Mouse (Mus musculus) myocyte (in vitro differentiated cells): ENCODE measurements around the gene Srsf2. TPM values are rescaled to one million over a fixed set of nuclear protein-coding genes. Genes with fewer than 3 reads are reported as not detected.
A peak's percentile ranks its signal among the peaks of the same experiment; 100 is the strongest.

Source experiments
- H3K27me3 ChIP-seq: one replicate; pipeline ENCODE4 v1.6.1; 2011; ENCODE audit not compliant: control insufficient read depth, insufficient read depth, insufficient read length
- H3K36me3 ChIP-seq: one replicate; pipeline ENCODE4 v1.6.1; 2011; ENCODE audit not compliant: control insufficient read depth, insufficient read depth
- H3K4me2 ChIP-seq: one replicate; pipeline ENCODE4 v1.6.1; 2011; ENCODE audit warnings: low read depth, control low read depth
- H3K4me3 ChIP-seq: one replicate; pipeline ENCODE4 v1.5.1; 2011; ENCODE audit warnings: mild to moderate bottlenecking, control low read depth, moderate library complexity
- H3K79me2 ChIP-seq: one replicate; pipeline ENCODE4 v1.6.1; 2011; ENCODE audit not compliant: control insufficient read depth, insufficient read depth
- H3ac ChIP-seq: one replicate; pipeline ENCODE4 v1.6.1; 2011; ENCODE audit not compliant: control insufficient read depth, insufficient read length
- CEBPB ChIP-seq: IDR thresholded peaks from 2 replicates; pipeline ENCODE4 v1.6.1; 2011; ENCODE audit warnings: mild to moderate bottlenecking, moderate library complexity; ENCODE audit not compliant: poor library complexity, insufficient read depth, severe bottlenecking
- E2F4 ChIP-seq: IDR thresholded peaks from one replicate; pipeline ENCODE4 v1.6.1; 2011; ENCODE audit warnings: mild to moderate bottlenecking, control low read depth, moderate library complexity; ENCODE audit not compliant: insufficient read depth
- MAX ChIP-seq: IDR thresholded peaks from one replicate; pipeline ENCODE4 v1.6.1; 2011; ENCODE audit warnings: low read depth, mild to moderate bottlenecking, control low read depth
- MYOD1 ChIP-seq, 3 experiments: IDR thresholded peaks; one replicate each; pipeline ENCODE4 v1.6.1; 2011; ENCODE audit warnings: control low read depth in 2 of 3, low read depth in 2 of 3, mild to moderate bottlenecking in 2 of 3, moderate library complexity in 1 of 3; ENCODE audit not compliant: insufficient read length in 2 of 3, control insufficient read depth in 1 of 3
- MYOG ChIP-seq, 3 experiments: IDR thresholded peaks; one replicate each; pipeline ENCODE4 v1.6.1; 2011; ENCODE audit warnings: control low read depth in 2 of 3, low read depth in 2 of 3, mild to moderate bottlenecking in 2 of 3; ENCODE audit not compliant: insufficient read length in 2 of 3, control insufficient read depth in 1 of 3, insufficient read depth in 1 of 3
- POLR2A ChIP-seq: IDR thresholded peaks from one replicate; pipeline ENCODE4 v1.6.1; 2011; ENCODE audit warnings: low read depth, mild to moderate bottlenecking, control low read depth, moderate library complexity; ENCODE audit not compliant: insufficient read length
- POLR2AphosphoS2 ChIP-seq: IDR thresholded peaks from one replicate; pipeline ENCODE4 v1.6.1; 2011; ENCODE audit warnings: low read depth, control low read depth; ENCODE audit not compliant: insufficient read length
- REST ChIP-seq: IDR thresholded peaks from one replicate; pipeline ENCODE4 v1.6.1; 2011; ENCODE audit warnings: mild to moderate bottlenecking, control low read depth, moderate library complexity; ENCODE audit not compliant: insufficient read depth, insufficient read length
- SRF ChIP-seq: IDR thresholded peaks from one replicate; pipeline ENCODE4 v1.6.1; 2011; ENCODE audit warnings: low read depth; ENCODE audit not compliant: control insufficient read depth, insufficient read length
- TCF12 ChIP-seq: IDR thresholded peaks from one replicate; pipeline ENCODE4 v1.6.1; 2011; ENCODE audit warnings: mild to moderate bottlenecking, control low read depth; ENCODE audit not compliant: poor library complexity, insufficient read depth, severe bottlenecking
- TCF3 ChIP-seq: IDR thresholded peaks from one replicate; pipeline ENCODE4 v1.6.1; 2011; ENCODE audit warnings: low read depth, control low read depth; ENCODE audit not compliant: insufficient read length
- USF1 ChIP-seq: IDR thresholded peaks from one replicate; pipeline ENCODE4 v1.6.1; 2011; ENCODE audit warnings: low read depth, mild to moderate bottlenecking, control low read depth, moderate library complexity
- polyA plus RNA-seq: library from polyadenylated mRNA; unstranded; fragments of >200 nt; fragmentation: generic; extraction: Trizol; gene quantifications from one replicate; pipeline ENCODE4 v1.2.1, GENCODE M21; 2012; ENCODE audit warnings: missing spikeins

Srsf2 gene
- polyA plus RNA-seq, 1 experiment = 145 TPM

DNA sequence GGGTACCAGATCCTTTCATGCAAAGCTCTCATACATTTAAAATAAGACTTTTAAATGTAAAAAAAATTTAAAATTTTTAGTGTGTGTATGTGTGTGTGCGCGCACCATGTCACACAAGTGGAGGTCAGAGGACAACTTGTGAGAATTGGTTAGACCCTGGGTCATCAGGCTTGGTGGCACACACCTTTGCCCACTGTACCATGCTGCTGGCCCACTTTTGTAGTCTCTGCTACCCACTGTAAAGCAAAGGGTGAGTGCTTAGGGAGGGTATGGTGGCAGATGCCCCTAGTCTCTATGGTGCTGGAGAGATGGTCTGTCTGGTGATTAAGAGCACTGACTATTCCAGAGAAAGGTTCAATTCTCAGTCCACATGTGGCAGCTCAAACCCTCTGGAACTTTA, 29.6 kb downstream of the Srsf2 start:
- Histone ChIP-seq H3K36me3 (no peaks in the 10 kb centered on the region), H3K4me3 (no peak overlapping the region)
- TF ChIP-seq TCF12 = no peak

DNA sequence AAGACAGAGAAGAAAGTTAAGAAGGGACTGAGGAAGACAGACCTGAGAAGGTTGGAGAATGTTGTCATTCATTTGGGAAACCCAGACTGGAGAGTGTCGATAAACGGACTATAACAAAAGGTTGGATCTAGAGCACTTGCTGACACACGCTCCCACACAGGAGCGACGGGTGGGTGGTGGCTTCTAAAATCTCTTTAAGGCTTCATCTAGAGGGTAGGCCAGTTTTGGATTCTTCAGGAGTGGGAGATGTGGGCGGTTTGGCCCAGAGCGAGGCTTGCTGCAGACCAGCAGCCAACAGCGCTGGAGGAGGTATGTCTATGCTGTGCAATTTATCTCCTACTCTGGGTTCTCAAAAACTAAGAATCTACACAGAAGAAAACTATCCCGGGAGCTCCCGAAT, 30.3 kb downstream of the Srsf2 start:
- TF ChIP-seq TCF3 = no peak
- Histone ChIP-seq H3K36me3 (no peaks in the 10 kb centered on the region), H3K4me2 (peak overlapping the region; percentile 69), H3ac (no peak overlapping the region), H3K27me3 (no peaks in the 10 kb centered on the region), H3K4me3 (no peak overlapping the region), H3K79me2 (peaks cover 92% of the 10 kb centered on the region)

More for the DNA sequence above, 29.6 kb downstream of the Srsf2 start:
- Histone ChIP-seq H3ac (no peak overlapping the region), H3K79me2 (peaks cover 89% of the 10 kb centered on the region), H3K4me2 (no peak overlapping the region), H3K27me3 (no peaks in the 10 kb centered on the region)

DNA sequence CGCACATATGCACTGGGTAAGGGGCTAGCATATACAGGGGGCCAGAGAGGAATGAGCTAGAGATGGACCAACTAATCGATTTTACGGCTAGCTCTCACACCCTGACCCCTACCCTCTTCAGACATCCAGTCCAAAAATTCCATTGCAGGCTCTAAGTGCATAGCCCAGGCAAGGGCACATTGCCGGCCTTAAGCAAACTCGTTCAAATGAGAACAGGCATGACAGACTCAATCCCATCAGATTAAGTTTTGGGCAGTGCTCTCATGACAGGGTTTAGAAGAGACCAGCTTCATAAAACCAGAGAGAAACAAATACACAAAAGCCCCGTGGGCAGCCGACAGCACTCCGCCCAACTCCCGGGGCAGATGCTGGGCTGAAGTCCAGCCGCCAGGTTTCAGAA, 30.7 kb downstream of the Srsf2 start:
- no peak overlapping the region for H3ac ChIP-seq
- TF ChIP-seq CEBPB (no peak), POLR2A (no peak), REST (no peak), MYOG (IDR thresholded peaks at IDR 0.05; ENCODE audit: control insufficient read depth in 1 of 3, insufficient read depth in 1 of 3, insufficient read length in 2 of 3, low read depth in 2 of 3) (no peak), USF1 (no peak), TCF12 (no peak), MAX (no peak), E2F4 (no peak), SRF (no peak), MYOD1 (IDR thresholded peaks at IDR 0.05; ENCODE audit: control insufficient read depth in 1 of 3, insufficient read length in 2 of 3, low read depth in 2 of 3) (no peak), TCF3 (no peak)
- H3K36me3 ChIP-seq = no peaks in the 10 kb centered on the region
- peaks cover 92% of the 10 kb centered on the region for H3K79me2 ChIP-seq
- H3K4me3 ChIP-seq = no peak overlapping the region
- peak overlapping the region; percentile 69 for H3K4me2 ChIP-seq
- no peaks in the 10 kb centered on the region for H3K27me3 ChIP-seq

DNA sequence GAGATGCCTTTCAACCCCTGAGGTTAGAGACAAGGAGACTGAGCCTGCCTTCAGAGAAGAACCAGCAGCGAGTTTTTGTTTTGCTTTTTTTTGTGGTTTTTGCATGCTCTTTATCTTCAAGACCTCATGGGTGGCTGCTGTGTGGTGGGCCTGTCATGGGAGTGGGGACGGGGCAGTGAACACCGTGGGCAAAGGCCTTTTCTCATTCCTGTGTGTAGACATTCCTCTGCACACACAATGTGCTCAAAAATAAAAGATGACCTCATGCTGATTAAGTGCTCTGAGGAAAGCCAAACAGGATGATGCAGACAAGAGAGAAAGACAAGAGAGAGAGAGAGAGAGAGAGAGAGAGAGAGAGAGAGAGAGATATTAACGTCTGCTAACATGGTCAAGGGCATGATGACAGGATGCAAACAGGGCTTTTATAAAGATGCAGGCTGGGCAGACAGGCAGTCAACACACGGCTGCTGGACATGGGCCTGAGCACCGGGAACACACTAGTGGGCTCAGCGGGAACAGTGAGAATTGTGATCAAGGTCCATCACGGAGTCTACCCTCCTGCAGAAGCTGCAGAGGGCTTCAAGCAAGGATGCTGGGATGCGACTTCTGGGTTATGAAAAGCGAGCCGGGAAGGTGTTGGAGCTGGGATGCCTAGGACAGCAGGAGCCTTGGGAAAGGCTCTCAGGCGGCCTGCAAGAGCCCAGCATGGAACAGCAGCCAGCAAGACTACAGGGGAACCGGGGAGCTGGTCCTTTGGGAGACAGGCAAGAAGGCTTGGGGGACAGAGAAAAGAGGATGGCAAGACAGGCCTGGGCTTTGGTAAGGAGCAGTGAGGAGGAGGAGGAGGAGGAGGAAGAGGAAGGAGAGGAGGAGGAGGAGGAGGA, 31.6 kb downstream of the Srsf2 start:
- H3ac ChIP-seq = no peak overlapping the region
- peak overlapping the region; percentile 69 for H3K4me2 ChIP-seq

DNA sequence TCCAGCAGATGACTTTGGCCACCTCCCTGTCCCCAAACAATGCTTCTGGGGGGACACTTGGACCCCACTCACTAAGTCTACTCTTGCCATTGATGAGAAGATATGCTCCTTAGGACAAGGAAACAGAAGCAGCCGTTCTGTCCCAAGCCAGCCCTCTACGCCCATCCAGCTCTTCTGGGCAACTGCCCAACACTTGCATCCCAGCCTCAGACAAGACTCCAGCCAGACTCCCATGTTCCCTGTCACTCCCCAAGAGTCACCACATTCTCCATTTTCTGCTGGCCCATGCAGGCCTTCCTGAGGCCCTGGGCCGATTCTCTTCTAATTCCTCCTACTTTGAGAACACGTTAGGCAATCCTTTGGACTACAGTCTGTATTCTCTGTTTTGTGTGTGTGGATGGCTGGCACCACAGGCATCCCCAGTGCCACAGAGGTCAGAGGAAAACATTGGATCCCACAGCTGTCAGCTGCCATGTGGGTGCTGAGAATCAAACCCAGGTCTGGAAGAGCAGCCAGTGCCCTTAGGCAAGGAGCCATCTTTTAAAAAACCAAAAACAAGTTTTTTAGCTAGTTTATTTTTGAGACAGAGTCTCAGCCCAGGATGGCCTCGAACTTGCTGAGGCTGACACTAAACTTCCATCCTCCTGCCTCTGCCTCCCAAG, 32.8 kb downstream of the Srsf2 start:
- Histone ChIP-seq H3K4me2 (peak overlapping the region; percentile 69), H3K79me2 (peaks cover 88% of the 10 kb centered on the region), H3K4me3 (no peak overlapping the region), H3K36me3 (no peaks in the 10 kb centered on the region), H3ac (no peak overlapping the region), H3K27me3 (no peaks in the 10 kb centered on the region)
- TF ChIP-seq TCF12 = peak; percentile 16
- no peak for TF ChIP-seq E2F4
- no peak for TF ChIP-seq TCF3
- no peak for TF ChIP-seq SRF
- peak; percentile 37 to 74 (median 66) for TF ChIP-seq MYOD1 (IDR thresholded peaks at IDR 0.05; ENCODE audit: control insufficient read depth in 1 of 3, insufficient read length in 2 of 3, low read depth in 2 of 3)
- TF ChIP-seq USF1 = no peak
- no peak for TF ChIP-seq CEBPB
- TF ChIP-seq POLR2AphosphoS2 = no peak
- TF ChIP-seq POLR2A = no peak
- no peak for TF ChIP-seq REST
- peak; percentile 29 to 70 (median 53) for TF ChIP-seq MYOG (IDR thresholded peaks at IDR 0.05; ENCODE audit: control insufficient read depth in 1 of 3, insufficient read depth in 1 of 3, insufficient read length in 2 of 3, low read depth in 2 of 3)
- no peak for TF ChIP-seq MAX

More for the DNA sequence above, 31.6 kb downstream of the Srsf2 start:
- peaks cover 85% of the 10 kb centered on the region for H3K79me2 ChIP-seq
- H3K27me3 ChIP-seq = no peaks in the 10 kb centered on the region
- TF ChIP-seq MAX (no peak), SRF (no peak), MYOG (IDR thresholded peaks at IDR 0.05; ENCODE audit: control insufficient read depth in 1 of 3, insufficient read depth in 1 of 3, insufficient read length in 2 of 3, low read depth in 2 of 3) (no peak), E2F4 (no peak), MYOD1 (IDR thresholded peaks at IDR 0.05; ENCODE audit: control insufficient read depth in 1 of 3, insufficient read length in 2 of 3, low read depth in 2 of 3) (peak in 1 of 3 experiments; percentile 3), TCF12 (no peak), USF1 (no peak), TCF3 (no peak), POLR2A (peak; percentile 13), REST (no peak)
- no peaks in the 10 kb centered on the region for H3K36me3 ChIP-seq
- H3K4me3 ChIP-seq = no peak overlapping the region
